Mouse (Mus musculus): ENCODE results near the gene Ivl. TPM values are rescaled to one million over a fixed set of nuclear protein-coding genes. Genes with fewer than 3 reads are reported as not detected.

Ivl gene
- polyA plus RNA-seq, 1 experiment from 2014 or later: not detected

GRCm38 (mm10) chr3:92579508-92579907 is 6.0 kb upstream of the Ivl start:
- Histone ChIP-seq H3K27ac (replicated peaks) (no peak overlapping the region), H3K27me3 (no peaks in the 10 kb centered on the region), H3K36me3 (no peaks in the 10 kb centered on the region), H3K9ac (replicated peaks) (no peak overlapping the region), H3K9me3 (no peaks in the 10 kb centered on the region), H3K4me1 (no peaks in the 10 kb centered on the region), H3K4me3 (no peak overlapping the region), H3K4me2 (replicated peaks) (no peak overlapping the region)
- 69% methylated on average over 1 of the region's 1 CpGs for WGBS
- no peak for ATAC-seq (ENCODE audit: low FRiP score, low read depth)

- H3K36me3 ChIP-seq: no peaks in the 10 kb centered on the region
- no peak overlapping the region for H3K9ac ChIP-seq (replicated peaks)
- 53% methylated on average over 4 of the region's 4 CpGs for WGBS
- H3K27ac ChIP-seq (replicated peaks): no peak overlapping the region
- no peak; the same call in 1 of the 2 replicates for ATAC-seq (ENCODE audit: low FRiP score, low read depth)
- no peak overlapping the region for H3K4me2 ChIP-seq (replicated peaks)
- H3K4me3 ChIP-seq: no peak overlapping the region
- H3K27me3 ChIP-seq: no peaks in the 10 kb centered on the region
- H3K9me3 ChIP-seq: no peaks in the 10 kb centered on the region
- no peaks in the 10 kb centered on the region for H3K4me1 ChIP-seq
These were observed 5.3 kb upstream of the Ivl start for GRCm38 (mm10) chr3:92578652-92579413.

- H3K4me2 ChIP-seq (replicated peaks): no peak overlapping the region
- no peak overlapping the region for H3K27ac ChIP-seq (replicated peaks)
- no peak overlapping the region for H3K4me3 ChIP-seq
- H3K9me3 ChIP-seq: no peaks in the 10 kb centered on the region
- H3K27me3 ChIP-seq: no peaks in the 10 kb centered on the region
- no peaks in the 10 kb centered on the region for H3K4me1 ChIP-seq
- H3K9ac ChIP-seq (replicated peaks): no peak overlapping the region
- no peaks in the 10 kb centered on the region for H3K36me3 ChIP-seq
- no peak for ATAC-seq (ENCODE audit: low FRiP score, low read depth)
- WGBS: 78% methylated on average over 2 of the region's 2 CpGs
These were observed 900 bp downstream of the Ivl start for GRCm38 (mm10) chr3:92572514-92573155.

GRCm38 (mm10) chr3:92568752-92569151 is 4.8 kb downstream of the Ivl start:
- H3K4me1 ChIP-seq: no peaks in the 10 kb centered on the region
- no peak overlapping the region for H3K27ac ChIP-seq (replicated peaks)
- no peak for ATAC-seq (ENCODE audit: low FRiP score, low read depth)
- no peaks in the 10 kb centered on the region for H3K36me3 ChIP-seq
- no peak overlapping the region for H3K9ac ChIP-seq (replicated peaks)
- no peaks in the 10 kb centered on the region for H3K27me3 ChIP-seq
- no peak overlapping the region for H3K4me3 ChIP-seq
- H3K4me2 ChIP-seq (replicated peaks): no peak overlapping the region
- WGBS: 87% methylated on average over 2 of the region's 2 CpGs
- no peaks in the 10 kb centered on the region for H3K9me3 ChIP-seq

- Histone ChIP-seq H3K36me3 (no peaks in the 10 kb centered on the region), H3K4me2 (replicated peaks) (no peak overlapping the region), H3K9ac (replicated peaks) (no peak overlapping the region), H3K4me1 (no peaks in the 10 kb centered on the region), H3K9me3 (no peaks in the 10 kb centered on the region), H3K27me3 (no peaks in the 10 kb centered on the region), H3K27ac (replicated peaks) (no peak overlapping the region), H3K4me3 (no peak overlapping the region)
- ATAC-seq (ENCODE audit: low FRiP score, low read depth): no peak
These were observed 8.1 kb downstream of the Ivl start for GRCm38 (mm10) chr3:92565418-92565817.

GRCm38 (mm10) chr3:92534411-92534810 is 39.1 kb downstream of the Ivl start, which contains the start of gene 2310046K23Rik:
2310046K23Rik (minus strand) TSS chr3:92534511.
- H3K9me3 ChIP-seq: no peaks in the 10 kb centered on the region
- H3K9ac ChIP-seq (replicated peaks): no peak within 1 kb of the TSS
- WGBS: 90% methylated on average over 3 of the region's 3 CpGs
- H3K27me3 ChIP-seq: no peaks in the 10 kb centered on the region
- H3K4me2 ChIP-seq (replicated peaks): no peak within 1 kb of the TSS
- ATAC-seq (ENCODE audit: low FRiP score, low read depth): no peak
- no peaks in the 10 kb centered on the region for H3K36me3 ChIP-seq
- H3K27ac ChIP-seq (replicated peaks): no peak within 1 kb of the TSS
- H3K4me1 ChIP-seq: no peaks in the 10 kb centered on the region
- H3K4me3 ChIP-seq: no peak within 1 kb of the TSS

Other genes with a start within 250 kb of the Ivl start
- gene Sprr2d, start 234.6 kb downstream of the Ivl start, polyA plus RNA-seq (2016; fragmentation: Nextera tagmentation; extraction: Ambion mirVana): not detected in 2 replicates
- gene Sprr2e, start 221.6 kb downstream of the Ivl start, polyA plus RNA-seq (2016; fragmentation: Nextera tagmentation; extraction: Ambion mirVana): not detected in 2 replicates
- gene Sprr2f, start 208.5 kb downstream of the Ivl start, polyA plus RNA-seq (2016; fragmentation: Nextera tagmentation; extraction: Ambion mirVana): not detected in 2 replicates
- not detected in 2 replicates for gene Sprr2h, start 188.1 kb downstream of the Ivl start, polyA plus RNA-seq (2016; fragmentation: Nextera tagmentation; extraction: Ambion mirVana)
- not detected in 2 replicates for gene Sprr2i, start 165.7 kb downstream of the Ivl start, polyA plus RNA-seq (2016; fragmentation: Nextera tagmentation; extraction: Ambion mirVana)
- gene Sprr2j-ps, start 155.7 kb downstream of the Ivl start, polyA plus RNA-seq (2016; fragmentation: Nextera tagmentation; extraction: Ambion mirVana): not detected in 2 replicates
- 6.6 and 9.2 TPM in 2 replicates for gene Gm9774, start 144.3 kb downstream of the Ivl start, polyA plus RNA-seq (2016; fragmentation: Nextera tagmentation; extraction: Ambion mirVana)
- gene Sprr2k, start 141.2 kb downstream of the Ivl start, polyA plus RNA-seq (2016; fragmentation: Nextera tagmentation; extraction: Ambion mirVana): not detected in 2 replicates
- not detected in 2 replicates for gene Sprr1b, start 134.9 kb downstream of the Ivl start, polyA plus RNA-seq (2016; fragmentation: Nextera tagmentation; extraction: Ambion mirVana)
- not detected in 2 replicates for gene Sprr3, start 115.0 kb downstream of the Ivl start, polyA plus RNA-seq (2016; fragmentation: Nextera tagmentation; extraction: Ambion mirVana)
- not detected in 2 replicates for gene Sprr1a, start 87.8 kb downstream of the Ivl start, polyA plus RNA-seq (2016; fragmentation: Nextera tagmentation; extraction: Ambion mirVana)
- gene Sprr4, start 73.2 kb downstream of the Ivl start, polyA plus RNA-seq (2016; fragmentation: Nextera tagmentation; extraction: Ambion mirVana): not detected in 2 replicates
- gene 2310046K23Rik, start 39.2 kb downstream of the Ivl start, polyA plus RNA-seq (2016; fragmentation: Nextera tagmentation; extraction: Ambion mirVana): not detected in 2 replicates
- gene Smcp, start 15.3 kb upstream of the Ivl start, polyA plus RNA-seq (2016; fragmentation: Nextera tagmentation; extraction: Ambion mirVana): not detected in 2 replicates
- not detected in 2 replicates for gene 2210017I01Rik, start 33.8 kb upstream of the Ivl start, polyA plus RNA-seq (2016; fragmentation: Nextera tagmentation; extraction: Ambion mirVana)
- not detected in 2 replicates for gene Lce6a, start 47.9 kb upstream of the Ivl start, polyA plus RNA-seq (2016; fragmentation: Nextera tagmentation; extraction: Ambion mirVana)
- gene Lce1a1, start 74.6 kb upstream of the Ivl start, polyA plus RNA-seq (2016; fragmentation: Nextera tagmentation; extraction: Ambion mirVana): not detected in 2 replicates
- gene Lce1b, start 83.2 kb upstream of the Ivl start, polyA plus RNA-seq (2016; fragmentation: Nextera tagmentation; extraction: Ambion mirVana): not detected in 2 replicates
- gene Lce1a2, start 96.6 kb upstream of the Ivl start, polyA plus RNA-seq (2016; fragmentation: Nextera tagmentation; extraction: Ambion mirVana): not detected in 2 replicates
- not detected in 2 replicates for gene Lce1c, start 105.5 kb upstream of the Ivl start, polyA plus RNA-seq (2016; fragmentation: Nextera tagmentation; extraction: Ambion mirVana)
- not detected in 2 replicates for gene Lce1d, start 113.5 kb upstream of the Ivl start, polyA plus RNA-seq (2016; fragmentation: Nextera tagmentation; extraction: Ambion mirVana)
- gene Lce1e, start 135.3 kb upstream of the Ivl start, polyA plus RNA-seq (2016; fragmentation: Nextera tagmentation; extraction: Ambion mirVana): not detected in 2 replicates
- not detected in 2 replicates for gene Lce1f, start 146.6 kb upstream of the Ivl start, polyA plus RNA-seq (2016; fragmentation: Nextera tagmentation; extraction: Ambion mirVana)
- gene Gm38119, start 165.4 kb upstream of the Ivl start, polyA plus RNA-seq (2016; fragmentation: Nextera tagmentation; extraction: Ambion mirVana): not detected in 2 replicates
- gene Lce1g, start 178.6 kb upstream of the Ivl start, polyA plus RNA-seq (2016; fragmentation: Nextera tagmentation; extraction: Ambion mirVana): not detected in 2 replicates
- gene Lce1h, start 191.3 kb upstream of the Ivl start, polyA plus RNA-seq (2016; fragmentation: Nextera tagmentation; extraction: Ambion mirVana): not detected in 2 replicates
- not detected in 2 replicates for gene Lce1i, start 205.2 kb upstream of the Ivl start, polyA plus RNA-seq (2016; fragmentation: Nextera tagmentation; extraction: Ambion mirVana)
- gene Lce1j, start 216.8 kb upstream of the Ivl start, polyA plus RNA-seq (2016; fragmentation: Nextera tagmentation; extraction: Ambion mirVana): not detected in 2 replicates
- gene Lce1k, start 234.2 kb upstream of the Ivl start, polyA plus RNA-seq (2016; fragmentation: Nextera tagmentation; extraction: Ambion mirVana): not detected in 2 replicates